Mouse (Mus musculus) hindbrain, embryonic 15.5 days (tissue): Measurements from ENCODE around the gene Atxn10. TPM values are rescaled to one million over a fixed set of nuclear protein-coding genes. Genes with fewer than 3 reads are reported as not detected.

ENCODE experiments used
- ATAC-seq: fragments of 200-750 bp; cut with Nextera tagmentation; 2 replicates; pipeline ENCODE4 v1.8.0; 2017; ENCODE audit warnings: low read depth, moderate number of reproducible peaks, moderate TSS enrichment; ENCODE audit not compliant: low FRiP score
- H3K27ac ChIP-seq: fragments of 300-500 bp; sonication (generic); replicated peaks from 2 replicates; pipeline ENCODE4 v1.5.1; 2015; ENCODE audit warnings: mild to moderate bottlenecking, inconsistent platforms
- H3K27me3 ChIP-seq: fragments of 300-500 bp; sonication (generic); 2 replicates; pipeline ENCODE4 v1.6.1; 2015; ENCODE audit warnings: control low read depth, inconsistent platforms
- H3K36me3 ChIP-seq: fragments of 300-500 bp; sonication (generic); 2 replicates; pipeline ENCODE4 v1.6.1; 2015; ENCODE audit warnings: control low read depth, inconsistent platforms
- H3K4me1 ChIP-seq: fragments of 300-500 bp; sonication (generic); replicated peaks from 2 replicates; pipeline ENCODE4 v1.6.1; 2015; ENCODE audit warnings: control low read depth, inconsistent platforms
- H3K4me2 ChIP-seq: fragments of 300-500 bp; sonication (generic); 2 replicates; pipeline ENCODE4 v1.6.1; 2015; ENCODE audit warnings: moderate library complexity, mild to moderate bottlenecking, inconsistent platforms
- H3K4me3 ChIP-seq: fragments of 300-500 bp; sonication (generic); 2 replicates; pipeline ENCODE4 v1.5.1; 2015; ENCODE audit warnings: mild to moderate bottlenecking, inconsistent platforms
- H3K9ac ChIP-seq: fragments of 300-500 bp; sonication (generic); 2 replicates; pipeline ENCODE4 v1.6.1; 2015; ENCODE audit warnings: inconsistent platforms
- H3K9me3 ChIP-seq: fragments of 300-500 bp; sonication (generic); 2 replicates; pipeline ENCODE4 v1.6.1; 2016; ENCODE audit warnings: control low read depth, inconsistent platforms
- WGBS: fragments of 180-500 bp; shearing (Covaris S2); methylation state at CpG from one replicate; pipeline ENCODE4 v1.1.7; 2015; 5-methylcytosine and 5-hydroxymethylcytosine counted together
- polyA plus RNA-seq: library from polyadenylated mRNA; unstranded; fragments of >200 nt; fragmentation: Nextera tagmentation; extraction: Ambion mirVana; gene quantifications from 2 replicates; pipeline ENCODE4 v1.2.1, GENCODE M21; 2015

Atxn10 gene
- polyA plus RNA-seq, 1 experiment from 2014 or later, result 511 TPM

GRCm38 (mm10) chr15:85364366-85364765 lies 28.3 kb downstream of the Atxn10 start:
- no peak for ATAC-seq
- Histone ChIP-seq H3K36me3 (peaks cover 46% of the 10 kb centered on the region), H3K9ac (no peak overlapping the region)

GRCm38 (mm10) chr15:85366938-85367337 lies 30.9 kb downstream of the Atxn10 start:
- Histone ChIP-seq H3K27me3 (no peaks in the 10 kb centered on the region), H3K9ac (no peak overlapping the region), H3K4me1 (peaks cover 6% of the 10 kb centered on the region; the same call in 1 of the 2 replicates), H3K27ac (no peak overlapping the region), H3K9me3 (no peaks in the 10 kb centered on the region), H3K4me3 (no peak overlapping the region), H3K4me2 (no peak overlapping the region), H3K36me3 (peaks cover 28% of the 10 kb centered on the region)
- WGBS, result 71% methylated on average over 5 of the region's 5 CpGs
- ATAC-seq, result no peak

More at GRCm38 (mm10) chr15:85364366-85364765, 28.3 kb downstream of the Atxn10 start:
- Histone ChIP-seq H3K4me2 (no peak overlapping the region), H3K4me1 (peaks cover 6% of the 10 kb centered on the region; the same call in 1 of the 2 replicates), H3K27ac (no peak overlapping the region), H3K9me3 (no peaks in the 10 kb centered on the region), H3K27me3 (no peaks in the 10 kb centered on the region), H3K4me3 (no peak overlapping the region)
- 79% methylated on average over 3 of the region's 3 CpGs for WGBS

GRCm38 (mm10) chr15:85369765-85370164 lies 33.7 kb downstream of the Atxn10 start:
- WGBS, result 57% methylated on average over 3 of the region's 3 CpGs

GRCm38 (mm10) chr15:85373125-85373524 lies 37.1 kb downstream of the Atxn10 start:
- Histone ChIP-seq H3K9ac (no peak overlapping the region), H3K4me1 (no peaks in the 10 kb centered on the region), H3K4me3 (no peak overlapping the region), H3K27ac (no peak overlapping the region), H3K27me3 (no peaks in the 10 kb centered on the region), H3K9me3 (no peaks in the 10 kb centered on the region), H3K36me3 (peaks cover 26% of the 10 kb centered on the region), H3K4me2 (no peak overlapping the region)
- no peak for ATAC-seq

More at GRCm38 (mm10) chr15:85369765-85370164, 33.7 kb downstream of the Atxn10 start:
- Histone ChIP-seq H3K4me3 (no peak overlapping the region), H3K4me2 (no peak overlapping the region), H3K27me3 (no peaks in the 10 kb centered on the region), H3K4me1 (no peaks in the 10 kb centered on the region), H3K9me3 (no peaks in the 10 kb centered on the region), H3K27ac (no peak overlapping the region), H3K36me3 (peaks cover 18% of the 10 kb centered on the region), H3K9ac (no peak overlapping the region)
- ATAC-seq, result no peak

GRCm38 (mm10) chr15:85383477-85383876 lies 47.4 kb downstream of the Atxn10 start:
- Histone ChIP-seq H3K4me1 (no peaks in the 10 kb centered on the region), H3K4me2 (no peak overlapping the region), H3K27ac (no peak overlapping the region), H3K27me3 (no peaks in the 10 kb centered on the region), H3K36me3 (peaks cover 17% of the 10 kb centered on the region), H3K9me3 (no peaks in the 10 kb centered on the region), H3K9ac (no peak overlapping the region), H3K4me3 (no peak overlapping the region)
- 86% methylated on average over 9 of the region's 9 CpGs for WGBS
- ATAC-seq, result no peak

GRCm38 (mm10) chr15:85388696-85389095 lies 52.7 kb downstream of the Atxn10 start:
- no peaks in the 10 kb centered on the region; the same call in 1 of the 2 replicates for H3K4me1 ChIP-seq
- H3K9ac ChIP-seq, result no peak overlapping the region
- no peak for ATAC-seq
- H3K4me2 ChIP-seq, result no peak overlapping the region
- peaks cover 27% of the 10 kb centered on the region for H3K36me3 ChIP-seq
- no peaks in the 10 kb centered on the region for H3K27me3 ChIP-seq
- no peaks in the 10 kb centered on the region for H3K9me3 ChIP-seq
- no peak overlapping the region for H3K4me3 ChIP-seq
- no peak overlapping the region for H3K27ac ChIP-seq
- 81% methylated on average over 3 of the region's 3 CpGs for WGBS

- H3K9me3 ChIP-seq, result no peaks in the 10 kb centered on the region
- H3K27me3 ChIP-seq, result no peaks in the 10 kb centered on the region
- no peak overlapping the region for H3K9ac ChIP-seq
- WGBS, result 93% methylated on average over 4 of the region's 4 CpGs
- no peak overlapping the region for H3K27ac ChIP-seq
- no peak overlapping the region for H3K4me3 ChIP-seq
- H3K4me2 ChIP-seq, result no peak overlapping the region
- no peak for ATAC-seq
- H3K4me1 ChIP-seq, result no peaks in the 10 kb centered on the region; the same call in 1 of the 2 replicates
- peaks cover 19% of the 10 kb centered on the region; the same call in 1 of the 2 replicates for H3K36me3 ChIP-seq
These were observed 53.9 kb downstream of the Atxn10 start for GRCm38 (mm10) chr15:85389915-85390314.

GRCm38 (mm10) chr15:85395360-85395759 lies 59.3 kb downstream of the Atxn10 start:
- Histone ChIP-seq H3K27me3 (no peaks in the 10 kb centered on the region), H3K9ac (no peak overlapping the region), H3K36me3 (peaks cover 17% of the 10 kb centered on the region; the same call in 1 of the 2 replicates), H3K9me3 (no peaks in the 10 kb centered on the region), H3K27ac (no peak overlapping the region), H3K4me1 (no peaks in the 10 kb centered on the region), H3K4me2 (no peak overlapping the region), H3K4me3 (no peak overlapping the region)
- WGBS, result 90% methylated on average over 9 of the region's 9 CpGs
- no peak for ATAC-seq

GRCm38 (mm10) chr15:85401926-85402325 lies 65.9 kb downstream of the Atxn10 start:
- WGBS, result 56% methylated on average over 7 of the region's 7 CpGs
- H3K9me3 ChIP-seq, result no peaks in the 10 kb centered on the region
- peaks cover 31% of the 10 kb centered on the region for H3K4me1 ChIP-seq
- H3K9ac ChIP-seq, result no peak overlapping the region
- no peak overlapping the region for H3K4me2 ChIP-seq
- peak overlapping the region; percentile 80 for H3K27ac ChIP-seq
- no peak for ATAC-seq
- H3K36me3 ChIP-seq, result 0 out of 2 replicates have a peak, but pooled peaks cover 2% of the 10 kb centered on the region
- no peak overlapping the region for H3K4me3 ChIP-seq
- H3K27me3 ChIP-seq, result no peaks in the 10 kb centered on the region

- Histone ChIP-seq H3K4me1 (peaks cover 31% of the 10 kb centered on the region), H3K9ac (no peak overlapping the region), H3K27me3 (no peaks in the 10 kb centered on the region), H3K4me2 (no peak overlapping the region), H3K9me3 (no peaks in the 10 kb centered on the region), H3K4me3 (no peak overlapping the region), H3K27ac (peak overlapping the region; percentile 80), H3K36me3 (0 out of 2 replicates have a peak, but pooled peaks cover 2% of the 10 kb centered on the region)
- 34% methylated on average over 4 of the region's 4 CpGs for WGBS
- ATAC-seq, result peak; percentile 92
These were observed 67.2 kb downstream of the Atxn10 start for GRCm38 (mm10) chr15:85403256-85403731.

- Histone ChIP-seq H3K36me3 (0 out of 2 replicates have a peak, but pooled peaks cover 2% of the 10 kb centered on the region), H3K9ac (no peak overlapping the region), H3K4me2 (no peak overlapping the region), H3K27ac (peak overlapping the region; percentile 10; the same call in 1 of the 2 replicates), H3K4me1 (peaks cover 41% of the 10 kb centered on the region), H3K27me3 (no peaks in the 10 kb centered on the region), H3K9me3 (no peaks in the 10 kb centered on the region), H3K4me3 (no peak overlapping the region)
- WGBS, result 73% methylated on average over 4 of the region's 4 CpGs
- no peak for ATAC-seq
These were observed 68.7 kb downstream of the Atxn10 start for GRCm38 (mm10) chr15:85404739-85405138.

GRCm38 (mm10) chr15:85405567-85405966 lies 69.5 kb downstream of the Atxn10 start:
- H3K9me3 ChIP-seq, result no peaks in the 10 kb centered on the region
- peaks cover 46% of the 10 kb centered on the region for H3K4me1 ChIP-seq
- H3K27ac ChIP-seq, result no peak overlapping the region
- H3K4me3 ChIP-seq, result no peak overlapping the region
- WGBS, result 82% methylated on average over 3 of the region's 3 CpGs
- no peak for ATAC-seq
- no peak overlapping the region for H3K9ac ChIP-seq
- H3K36me3 ChIP-seq, result 0 out of 2 replicates have a peak, but pooled peaks cover 2% of the 10 kb centered on the region
- H3K27me3 ChIP-seq, result no peaks in the 10 kb centered on the region
- no peak overlapping the region for H3K4me2 ChIP-seq

- WGBS, result 78% methylated on average over 1 of the region's 1 CpGs
- Histone ChIP-seq H3K27me3 (no peaks in the 10 kb centered on the region), H3K4me2 (no peak overlapping the region), H3K27ac (no peak overlapping the region), H3K4me3 (no peak overlapping the region), H3K36me3 (no peaks in the 10 kb centered on the region), H3K9me3 (no peaks in the 10 kb centered on the region), H3K9ac (no peak overlapping the region), H3K4me1 (peaks cover 40% of the 10 kb centered on the region)
- ATAC-seq, result no peak
These were observed 70.8 kb downstream of the Atxn10 start for GRCm38 (mm10) chr15:85406846-85407245.
